Mouse (Mus musculus) activated CD4-positive, CD25-positive, alpha-beta regulatory T cell (primary cell): ENCODE data around the gene Eif4g2. TPM values are rescaled to one million over a fixed set of nuclear protein-coding genes. Genes with fewer than 3 reads are reported as not detected.

ENCODE experiments used
- polyA plus RNA-seq, 2 experiments: library from polyadenylated mRNA; unstranded; fragments of 100-300 nt; shearing (Covaris generic); gene quantifications; one replicate each; pipeline ENCODE4 v1.2.1; 2017

Eif4g2 gene
- 100 to 1,000 TPM; 701 to 727 TPM for polyA plus RNA-seq

GRCm38 (mm10) chr7:111082822-111083732 lies at the start of gene Eif4g2:
Eif4g2 (minus strand) TSS chr7:111083030.

DNA sequence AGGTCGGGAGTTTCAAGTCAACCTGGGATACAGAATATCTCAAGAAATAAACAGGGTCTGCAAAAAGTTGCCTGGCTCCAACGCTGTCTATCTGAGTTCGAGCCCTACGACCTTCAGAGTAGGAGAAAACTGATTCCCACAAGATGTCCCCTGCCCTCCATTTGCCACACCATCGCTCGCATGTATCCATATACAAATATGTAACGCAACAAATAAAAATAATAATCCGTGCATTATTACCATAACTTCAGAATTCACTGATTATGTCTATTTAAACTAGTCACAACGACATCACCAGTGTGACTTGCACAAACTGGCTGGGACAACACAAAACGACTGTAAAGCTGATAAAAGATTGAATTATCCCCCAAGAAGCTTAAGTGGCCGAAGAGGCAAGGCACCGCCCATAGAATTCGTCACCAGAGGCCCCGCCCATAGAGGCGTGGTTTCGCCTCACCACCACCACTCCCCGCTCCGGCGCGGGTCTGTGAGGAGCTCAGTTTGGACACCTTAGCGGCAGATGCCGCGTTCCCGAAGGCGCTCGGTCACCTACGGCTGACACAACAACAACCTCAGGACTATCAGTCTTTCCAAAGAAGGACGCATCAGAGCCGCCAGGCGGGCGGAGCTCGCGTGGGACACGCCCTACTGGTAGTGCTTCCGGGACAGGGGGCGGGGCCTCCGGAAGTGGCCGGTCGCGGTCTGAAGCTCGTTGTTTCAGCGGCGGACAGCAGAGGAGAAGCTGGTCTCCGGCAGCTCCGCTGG lies 54.4 kb downstream of the Eif4g2 start, which contains the start of gene Ctr9:
TSS of gene Ctr9 (plus strand) at position 671 of the 765 bp plus-strand sequence.

Other genes starting within 250 kb of the Eif4g2 start
- gene Rnf141, start 238.6 kb downstream of the Eif4g2 start, polyA plus RNA-seq: 10 to 100 TPM in 1 of 2 experiments, 1 to 10 TPM in 1; 9.8 to 11.5 TPM
- gene Lyve1, start 219.8 kb downstream of the Eif4g2 start, polyA plus RNA-seq: under 1 TPM in 1 of 2 experiments, not detected in 1; 0.27 TPM
- gene Mrvi1, start 100.6 kb downstream of the Eif4g2 start, polyA plus RNA-seq: 1 to 10 TPM; 1.2 to 1.3 TPM
- 10 to 100 TPM; 42.5 to 53.0 TPM for gene Ctr9, start 54.1 kb downstream of the Eif4g2 start, polyA plus RNA-seq